Mouse (Mus musculus) hindbrain, embryonic 16.5 days (tissue): ENCODE results near the gene Acot10. TPM values are rescaled to one million over a fixed set of nuclear protein-coding genes. Genes with fewer than 3 reads are reported as not detected.
"Not testable (repeated sequence)": the region's sequence is repeated elsewhere in the genome, so short reads cannot be mapped to it uniquely, and the experiment has no call there.

ENCODE experiments used
- ATAC-seq: fragments of 200-750 bp; cut with Nextera tagmentation; 2 replicates; pipeline ENCODE4 v1.8.0; 2017; ENCODE audit warnings: moderate TSS enrichment, moderate library complexity
- H3K27ac ChIP-seq: fragments of 300-500 bp; sonication (generic); 2 replicates; pipeline ENCODE4 v1.5.1; 2014; ENCODE audit warnings: low read depth, mild to moderate bottlenecking, control low read depth, low read length, moderate library complexity
- H3K27me3 ChIP-seq: fragments of 300-500 bp; sonication (generic); replicated peaks from 2 replicates; pipeline ENCODE4 v1.6.1; 2014; ENCODE audit warnings: low read length; ENCODE audit not compliant: control insufficient read depth, insufficient read depth
- H3K36me3 ChIP-seq: fragments of 300-500 bp; sonication (generic); 2 replicates; pipeline ENCODE4 v1.6.1; 2014; ENCODE audit warnings: mild to moderate bottlenecking, low read length, moderate library complexity, mixed read lengths; ENCODE audit not compliant: control insufficient read depth, insufficient read depth
- H3K4me1 ChIP-seq: fragments of 300-500 bp; sonication (generic); 2 replicates; pipeline ENCODE4 v1.6.1; 2014; ENCODE audit warnings: low read depth, low read length; ENCODE audit not compliant: control insufficient read depth, insufficient read depth
- H3K4me2 ChIP-seq: fragments of 300-500 bp; sonication (generic); 2 replicates; pipeline ENCODE4 v1.6.1; 2014; ENCODE audit warnings: mild to moderate bottlenecking, low read length, control low read depth, moderate library complexity
- H3K4me3 ChIP-seq: fragments of 300-500 bp; sonication (generic); 2 replicates; pipeline ENCODE4 v1.5.1; 2014; ENCODE audit warnings: mild to moderate bottlenecking, low read length, control low read depth, moderate library complexity
- H3K9ac ChIP-seq: fragments of 300-500 bp; sonication (generic); 2 replicates; pipeline ENCODE4 v1.6.1; 2014; ENCODE audit warnings: low read depth, mild to moderate bottlenecking, control low read depth, low read length, moderate library complexity
- H3K9me3 ChIP-seq: fragments of 300-500 bp; sonication (generic); 2 replicates; pipeline ENCODE4 v1.6.1; 2014; ENCODE audit warnings: mild to moderate bottlenecking, low read length, moderate library complexity; ENCODE audit not compliant: control insufficient read depth
- WGBS: fragments of 180-500 bp; shearing (Covaris S2); extraction: QIAGEN DNeasy Blood & Tissue Kit; methylation state at CpG from one replicate; pipeline ENCODE4 v1.1.7; 2014; 5-methylcytosine and 5-hydroxymethylcytosine counted together
- polyA plus RNA-seq: library from polyadenylated mRNA; unstranded; fragments of >200 nt; fragmentation: Nextera tagmentation; extraction: Ambion mirVana; gene quantifications from 2 replicates; pipeline ENCODE4 v1.2.1, GENCODE M21; 2015

Acot10 gene
- 0.17 and 0.48 TPM in 2 replicates for polyA plus RNA-seq

- no peak within 1 kb of the TSS for H3K9ac ChIP-seq
- H3K9me3 ChIP-seq = no peaks in the 10 kb centered on the region
- H3K4me3 ChIP-seq = no peak within 1 kb of the TSS
- no peaks in the 10 kb centered on the region for H3K27me3 ChIP-seq
- no peaks in the 10 kb centered on the region for H3K4me1 ChIP-seq
- WGBS = 94% methylated on average over 10 of the region's 10 CpGs
- H3K36me3 ChIP-seq = no peaks in the 10 kb centered on the region
- ATAC-seq = no peak
- H3K4me2 ChIP-seq = no peak within 1 kb of the TSS
- H3K27ac ChIP-seq = no peak within 1 kb of the TSS
Measured at GRCm38 (mm10) chr15:20666650-20667049, at the start of gene Acot10. Gene Acot10, minus strand, starts transcription at chr15:20666750.

- no peaks in the 10 kb centered on the region for H3K27me3 ChIP-seq
- H3K9ac ChIP-seq = no peak overlapping the region
- no peak overlapping the region for H3K4me2 ChIP-seq
- H3K4me3 ChIP-seq = no peak overlapping the region
- no peaks in the 10 kb centered on the region for H3K4me1 ChIP-seq
- no peaks in the 10 kb centered on the region for H3K36me3 ChIP-seq
- no peak for ATAC-seq
- H3K9me3 ChIP-seq = no peaks in the 10 kb centered on the region
- H3K27ac ChIP-seq = no peak overlapping the region
- WGBS = 80% methylated on average over 4 of the region's 4 CpGs
Measured at GRCm38 (mm10) chr15:20711859-20712258, 45.3 kb upstream of the Acot10 start.

GRCm38 (mm10) chr15:20696229-20696628 is 29.7 kb upstream of the Acot10 start:
- H3K4me3 ChIP-seq = no peak overlapping the region
- no peaks in the 10 kb centered on the region for H3K36me3 ChIP-seq
- no peak overlapping the region for H3K27ac ChIP-seq
- no peaks in the 10 kb centered on the region for H3K9me3 ChIP-seq
- H3K27me3 ChIP-seq = no peaks in the 10 kb centered on the region
- 84% methylated on average over 5 of the region's 5 CpGs for WGBS
- no peak overlapping the region for H3K4me2 ChIP-seq
- no peak overlapping the region for H3K9ac ChIP-seq
- ATAC-seq = no peak
- no peaks in the 10 kb centered on the region for H3K4me1 ChIP-seq

- Histone ChIP-seq H3K9me3 (no peaks in the 10 kb centered on the region), H3K36me3 (no peaks in the 10 kb centered on the region), H3K4me2 (no peak overlapping the region), H3K4me3 (no peak overlapping the region), H3K4me1 (no peaks in the 10 kb centered on the region), H3K27me3 (no peaks in the 10 kb centered on the region), H3K9ac (no peak overlapping the region), H3K27ac (no peak overlapping the region)
- ATAC-seq = no peak
- WGBS = 73% methylated on average over 5 of the region's 5 CpGs
Measured at GRCm38 (mm10) chr15:20684200-20684599, 17.6 kb upstream of the Acot10 start.

GRCm38 (mm10) chr15:20682719-20683118 is 16.2 kb upstream of the Acot10 start:
- H3K27ac ChIP-seq = no peak overlapping the region
- no peak overlapping the region for H3K4me2 ChIP-seq
- H3K4me1 ChIP-seq = no peaks in the 10 kb centered on the region
- no peak overlapping the region for H3K9ac ChIP-seq
- 62% methylated on average over 2 of the region's 2 CpGs for WGBS
- ATAC-seq = no peak
- no peaks in the 10 kb centered on the region for H3K27me3 ChIP-seq
- no peaks in the 10 kb centered on the region for H3K36me3 ChIP-seq
- no peaks in the 10 kb centered on the region for H3K9me3 ChIP-seq
- H3K4me3 ChIP-seq = no peak overlapping the region

- H3K36me3 ChIP-seq, H3K9ac ChIP-seq, H3K27me3 ChIP-seq, H3K4me2 ChIP-seq, H3K27ac ChIP-seq, ATAC-seq, H3K9me3 ChIP-seq, H3K4me3 ChIP-seq, H3K4me1 ChIP-seq: not testable (repeated sequence)
- 76% methylated on average over 2 of the region's 2 CpGs for WGBS
Measured at GRCm38 (mm10) chr15:20669507-20669906, 3.0 kb upstream of the Acot10 start.

- H3K4me3 ChIP-seq = no peak overlapping the region
- H3K9me3 ChIP-seq = no peaks in the 10 kb centered on the region
- no peak overlapping the region for H3K27ac ChIP-seq
- no peak overlapping the region for H3K4me2 ChIP-seq
- H3K27me3 ChIP-seq = no peaks in the 10 kb centered on the region
- H3K9ac ChIP-seq = no peak overlapping the region
- H3K4me1 ChIP-seq = no peaks in the 10 kb centered on the region
- no peak for ATAC-seq
- no peaks in the 10 kb centered on the region for H3K36me3 ChIP-seq
- WGBS = 77% methylated on average over 1 of the region's 1 CpGs
Measured at GRCm38 (mm10) chr15:20667989-20668388, 1.4 kb upstream of the Acot10 start.

- Histone ChIP-seq H3K36me3 (no peaks in the 10 kb centered on the region), H3K9me3 (no peaks in the 10 kb centered on the region), H3K27ac (no peak overlapping the region), H3K4me2 (no peak overlapping the region), H3K9ac (no peak overlapping the region), H3K4me3 (no peak overlapping the region), H3K4me1 (no peaks in the 10 kb centered on the region), H3K27me3 (no peaks in the 10 kb centered on the region)
- ATAC-seq = no peak
Measured at GRCm38 (mm10) chr15:20667350-20667749, 800 bp upstream of the Acot10 start.

GRCm38 (mm10) chr15:20660221-20660620 is 6.3 kb downstream of the Acot10 start:
- Histone ChIP-seq H3K9me3 (no peaks in the 10 kb centered on the region), H3K27me3 (no peaks in the 10 kb centered on the region), H3K4me2 (no peak overlapping the region), H3K4me3 (no peak overlapping the region), H3K36me3 (no peaks in the 10 kb centered on the region), H3K27ac (no peak overlapping the region), H3K9ac (no peak overlapping the region), H3K4me1 (no peaks in the 10 kb centered on the region)
- WGBS = 80% methylated on average over 2 of the region's 2 CpGs
- ATAC-seq = no peak

GRCm38 (mm10) chr15:20642905-20643414 is 23.6 kb downstream of the Acot10 start:
- H3K4me3 ChIP-seq = no peak overlapping the region
- WGBS = 86% methylated on average over 3 of the region's 3 CpGs
- H3K27ac ChIP-seq = no peak overlapping the region
- H3K9me3 ChIP-seq = no peaks in the 10 kb centered on the region
- no peak overlapping the region for H3K9ac ChIP-seq
- no peaks in the 10 kb centered on the region for H3K4me1 ChIP-seq
- no peaks in the 10 kb centered on the region for H3K36me3 ChIP-seq
- H3K4me2 ChIP-seq = no peak overlapping the region
- no peaks in the 10 kb centered on the region for H3K27me3 ChIP-seq
- no peak for ATAC-seq
